Comparison of ENCODE assay signal across 8 mouse cellular contexts in the genomic region with DNA sequence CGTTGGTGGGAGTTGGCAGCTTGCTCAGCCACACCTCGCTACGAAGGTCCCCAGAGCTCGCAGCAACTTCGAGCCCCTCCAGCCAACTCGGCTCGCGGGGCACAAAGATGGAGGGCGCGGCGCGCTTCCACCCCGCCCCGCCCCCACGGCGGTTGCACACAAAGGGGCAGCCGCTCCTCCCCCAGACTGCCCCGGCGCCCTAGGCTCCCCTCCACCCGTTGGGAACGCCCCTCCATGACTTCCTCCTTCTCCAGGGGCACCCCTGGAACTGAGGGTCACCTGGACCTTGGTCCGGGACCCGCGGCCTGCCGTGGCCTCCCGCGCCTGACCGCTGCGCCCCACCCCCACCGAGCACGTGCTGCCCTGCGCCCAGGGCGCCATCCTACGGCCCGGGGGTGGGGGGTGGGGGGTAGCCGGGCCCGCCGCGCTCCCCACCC. TPM values are rescaled to one million over a fixed set of nuclear protein-coding genes. Genes with fewer than 3 reads are reported as not detected.
DNase-seq lines count a peak whose midpoint lies in the region; ATAC-seq and TF ChIP-seq lines count a peak whose summit lies in the region.

No protein-coding gene starts in this region.

- H3K36me3 ChIP-seq in heart, embryonic 10.5 days: peaks cover 4% of the 10 kb centered on the region
- 0 out of 2 replicates have a peak, but pooled peaks cover 1% of the 10 kb centered on the region for H3K36me3 ChIP-seq in embryonic facial prominence, embryonic 14.5 days (ENCODE audit: control insufficient read depth, insufficient read depth, low read length)
- no peaks in the 10 kb centered on the region for H3K36me3 ChIP-seq in intestine, embryonic 16.5 days (ENCODE audit: control insufficient read depth, insufficient read depth, low read length)
- H3K36me3 ChIP-seq in lung, postnatal 0 days (ENCODE audit: insufficient read depth, low read length): no peaks in the 10 kb centered on the region

- under 1% methylated on average over 37 of the region's 39 CpGs for WGBS in heart, embryonic 10.5 days
- WGBS in embryonic facial prominence, embryonic 14.5 days: 5% methylated on average over 7 of the region's 39 CpGs
- 2% methylated on average over 32 of the region's 39 CpGs for WGBS in intestine, embryonic 16.5 days
- under 1% methylated on average over 21 of the region's 39 CpGs for WGBS in lung, postnatal 0 days
- 8% methylated on average over 39 of the region's 39 CpGs for WGBS in olfactory bulb, adult 2 months

- H3K9me3 ChIP-seq in heart, embryonic 10.5 days: no peaks in the 10 kb centered on the region
- H3K9me3 ChIP-seq in embryonic facial prominence, embryonic 14.5 days (ENCODE audit: control insufficient read depth, low read length): no peaks in the 10 kb centered on the region
- no peaks in the 10 kb centered on the region for H3K9me3 ChIP-seq in intestine, embryonic 16.5 days (ENCODE audit: control insufficient read depth, low read length)
- no peaks in the 10 kb centered on the region for H3K9me3 ChIP-seq in lung, postnatal 0 days (ENCODE audit: low read length)

- no peaks in the 10 kb centered on the region for H3K27me3 ChIP-seq in heart, embryonic 10.5 days (ENCODE audit: insufficient read depth, poor library complexity, severe bottlenecking)
- no peaks in the 10 kb centered on the region for H3K27me3 ChIP-seq in embryonic facial prominence, embryonic 14.5 days (replicated peaks; ENCODE audit: control insufficient read depth, insufficient read depth, low read length)
- H3K27me3 ChIP-seq in intestine, embryonic 16.5 days (replicated peaks; ENCODE audit: control insufficient read depth, insufficient read depth, low read length): no peaks in the 10 kb centered on the region
- H3K27me3 ChIP-seq in lung, postnatal 0 days (replicated peaks; ENCODE audit: insufficient read depth, low read length): no peaks in the 10 kb centered on the region

- no peak for TF ChIP-seq EP300 in lung, postnatal 0 days (IDR thresholded peaks at IDR 0.05)

- peaks cover 65% of the 10 kb centered on the region for H3K4me1 ChIP-seq in heart, embryonic 10.5 days
- peaks cover 22% of the 10 kb centered on the region for H3K4me1 ChIP-seq in embryonic facial prominence, embryonic 14.5 days (ENCODE audit: control insufficient read depth, insufficient read depth, low read length)
- H3K4me1 ChIP-seq in intestine, embryonic 16.5 days (ENCODE audit: control insufficient read depth, insufficient read depth, low read length): peaks cover 28% of the 10 kb centered on the region
- H3K4me1 ChIP-seq in lung, postnatal 0 days (ENCODE audit: insufficient read depth, low read depth, low read length): peaks cover 6% of the 10 kb centered on the region; the same call in 1 of the 2 replicates
- H3K4me1 ChIP-seq in olfactory bulb, adult 2 months (ENCODE audit: control insufficient read depth, insufficient read depth, low read length): peaks cover 30% of the 10 kb centered on the region

- H3K27ac ChIP-seq in heart, embryonic 10.5 days: peak overlapping the region; percentile 99
- H3K27ac ChIP-seq in embryonic facial prominence, embryonic 14.5 days (replicated peaks; ENCODE audit: low read depth, low read length): peak overlapping the region; percentile 88
- H3K27ac ChIP-seq in intestine, embryonic 16.5 days (ENCODE audit: low read length): peak overlapping the region; percentile 96
- peak overlapping the region; percentile 92 for H3K27ac ChIP-seq in lung, postnatal 0 days (ENCODE audit: low read length)
- no peak overlapping the region for H3K27ac ChIP-seq in olfactory bulb, adult 2 months (ENCODE audit: insufficient read depth, low read depth, low read length)

- peak overlapping the region; percentile 83 for H3K9ac ChIP-seq in embryonic facial prominence, embryonic 14.5 days (ENCODE audit: low read depth, low read length)
- peak overlapping the region; percentile 92 for H3K9ac ChIP-seq in intestine, embryonic 16.5 days (ENCODE audit: low read depth, low read length)
- H3K9ac ChIP-seq in lung, postnatal 0 days (replicated peaks; ENCODE audit: low read depth): peak overlapping the region; percentile 78

- no peak for TF ChIP-seq POLR2A in olfactory bulb, adult 2 months (IDR thresholded peaks at IDR 0.05; ENCODE audit: insufficient read depth, low read depth, low read length)

- H3K4me2 ChIP-seq in embryonic facial prominence, embryonic 14.5 days (ENCODE audit: low read depth, low read length): peak overlapping the region; percentile 82
- H3K4me2 ChIP-seq in intestine, embryonic 16.5 days (ENCODE audit: low read depth, low read length): peak overlapping the region; percentile 90
- H3K4me2 ChIP-seq in lung, postnatal 0 days (replicated peaks; ENCODE audit: low read depth, low read length): peak overlapping the region; percentile 98

- intact Hi-C loops in heart, postnatal 25 days (cut with DNase I): no loop called here

- ATAC-seq in embryonic facial prominence, embryonic 14.5 days (ENCODE audit: low read depth): peak; percentile 19
- peak; percentile 49 for ATAC-seq in intestine, embryonic 16.5 days
- peak; percentile 32 for ATAC-seq in lung, postnatal 0 days

- peak; percentile 93 for DNase-seq in heart, embryonic 10.5 days (ENCODE audit: low spot score)
- no peak for DNase-seq in heart, postnatal 25 days (ENCODE audit: low spot score)
- peak; percentile 86 for DNase-seq in embryonic facial prominence, embryonic 14.5 days (ENCODE audit: low spot score)
- peak; percentile 72 for DNase-seq in lung, postnatal 0 days (ENCODE audit: low spot score)
- DNase-seq in layer of hippocampus, adult 8-10 months (ENCODE audit: low spot score in 2 of 2): no peak
- no peak for DNase-seq in frontal cortex, postnatal 36 days (ENCODE audit: low spot score in 2 of 2)

- no peak for TF ChIP-seq CTCF in lung, postnatal 0 days (IDR thresholded peaks at IDR 0.05)
- TF ChIP-seq CTCF in olfactory bulb, adult 2 months (IDR thresholded peaks at IDR 0.05; ENCODE audit: insufficient read depth, low read depth, low read length): no peak

- H3K4me3 ChIP-seq in heart, embryonic 10.5 days: peak overlapping the region; percentile 97
- peak overlapping the region; percentile 80 for H3K4me3 ChIP-seq in embryonic facial prominence, embryonic 14.5 days (ENCODE audit: low read depth, low read length)
- H3K4me3 ChIP-seq in intestine, embryonic 16.5 days (ENCODE audit: low read length): peak overlapping the region; percentile 83
- H3K4me3 ChIP-seq in lung, postnatal 0 days (ENCODE audit: low read depth, low read length): peak overlapping the region; percentile 76
- peak overlapping the region; percentile 5 for H3K4me3 ChIP-seq in olfactory bulb, adult 2 months (ENCODE audit: insufficient read depth, low read depth, low read length)

RNA-seq across cellular contexts. Expression of gene Hmga1, which starts 1.2 kb away (rescaled TPM):
- polyA plus RNA-seq in heart, embryonic 10.5 days (2016; fragmentation: Nextera tagmentation; extraction: Ambion mirVana): 438 and 609 TPM in 2 replicates
- 10 to 100 TPM; 35.2 to 42.0 TPM for total RNA-seq in heart, postnatal 25 days (2021)
- 142 and 170 TPM in 2 replicates for polyA plus RNA-seq in embryonic facial prominence, embryonic 14.5 days (2014; fragmentation: Nextera tagmentation; extraction: Ambion mirVana)
- polyA plus RNA-seq in intestine, embryonic 16.5 days (2015; fragmentation: Nextera tagmentation; extraction: Ambion mirVana): 286 and 319 TPM in 2 replicates
- 41.2 and 50.6 TPM in 2 replicates for polyA plus RNA-seq in lung, postnatal 0 days (2015; fragmentation: Nextera tagmentation; extraction: Ambion mirVana)
- polyA plus RNA-seq in olfactory bulb, adult 2 months (2012; ENCODE audit: insufficient read depth, insufficient read length, low replicate concordance, missing spikeins): not detected in 2 replicates
- 10 to 100 TPM; 30.4 to 39.8 (median 36.1) TPM for total RNA-seq in layer of hippocampus, adult 8-10 months (2022)

RNA-seq across cellular contexts. Expression of gene AI413582, which starts 10.5 kb away (rescaled TPM):
- 19.7 and 21.0 TPM in 2 replicates for polyA plus RNA-seq in heart, embryonic 10.5 days (2016; fragmentation: Nextera tagmentation; extraction: Ambion mirVana)
- total RNA-seq in heart, postnatal 25 days (2021): 1 to 10 TPM; 7.3 to 7.7 TPM
- 28.8 and 29.3 TPM in 2 replicates for polyA plus RNA-seq in embryonic facial prominence, embryonic 14.5 days (2014; fragmentation: Nextera tagmentation; extraction: Ambion mirVana)
- 39.7 and 46.7 TPM in 2 replicates for polyA plus RNA-seq in intestine, embryonic 16.5 days (2015; fragmentation: Nextera tagmentation; extraction: Ambion mirVana)
- polyA plus RNA-seq in lung, postnatal 0 days (2015; fragmentation: Nextera tagmentation; extraction: Ambion mirVana): 30.8 and 38.6 TPM in 2 replicates
- polyA plus RNA-seq in olfactory bulb, adult 2 months (2012; ENCODE audit: insufficient read depth, insufficient read length, low replicate concordance, missing spikeins): not detected in 2 replicates
- total RNA-seq in layer of hippocampus, adult 8-10 months (2022): 10 to 100 TPM; 61.9 to 71.6 (median 65.0) TPM

RNA-seq across cellular contexts. Expression of gene Grm4, which starts 33.9 kb away (rescaled TPM):
- 0.02 and 0.34 TPM in 2 replicates for polyA plus RNA-seq in heart, embryonic 10.5 days (2016; fragmentation: Nextera tagmentation; extraction: Ambion mirVana)
- under 1 TPM; 0.11 to 0.44 TPM for total RNA-seq in heart, postnatal 25 days (2021)
- polyA plus RNA-seq in embryonic facial prominence, embryonic 14.5 days (2014; fragmentation: Nextera tagmentation; extraction: Ambion mirVana): 0.97 and 1.2 TPM in 2 replicates
- polyA plus RNA-seq in intestine, embryonic 16.5 days (2015; fragmentation: Nextera tagmentation; extraction: Ambion mirVana): 0.40 and 0.44 TPM in 2 replicates
- not detected in 2 replicates for polyA plus RNA-seq in lung, postnatal 0 days (2015; fragmentation: Nextera tagmentation; extraction: Ambion mirVana)
- not detected in 2 replicates for polyA plus RNA-seq in olfactory bulb, adult 2 months (2012; ENCODE audit: insufficient read depth, insufficient read length, low replicate concordance, missing spikeins)
- total RNA-seq in layer of hippocampus, adult 8-10 months (2022): 10 to 100 TPM in 3 of 4 experiments, 1 to 10 TPM in 1; 9.9 to 13.0 (median 12.6) TPM

Comparison
In these comparisons a context has a peak if more than half of its experiments do, and no peak if none do; other contexts are left out.
1. DNase-seq: peak in heart, embryonic 10.5 days (single experiment), embryonic facial prominence, embryonic 14.5 days (single experiment) and lung, postnatal 0 days (single experiment); none in heart, postnatal 25 days (single experiment), layer of hippocampus, adult 8-10 months (0 of 2) and frontal cortex, postnatal 36 days (0 of 2).
2. H3K4me3 ChIP-seq: peak in every context shown above with its lines; median percentile 97 in heart, embryonic 10.5 days; 83 in intestine, embryonic 16.5 days; 80 in embryonic facial prominence, embryonic 14.5 days; 76 in lung, postnatal 0 days; 5 in olfactory bulb, adult 2 months.
3. RNA of gene AI413582, which starts 10.5 kb away (polyA plus RNA-seq): 39.7 to 46.7 TPM in intestine, embryonic 16.5 days, 30.8 to 38.6 TPM in lung, postnatal 0 days, 28.8 to 29.3 TPM in embryonic facial prominence, embryonic 14.5 days and 19.7 to 21.0 TPM in heart, embryonic 10.5 days; not detected in olfactory bulb, adult 2 months; every median in the first group is over 10 times any median in the second.
4. Peak in every context shown above with its lines, with median percentiles within 50 percentile points of each other: ATAC-seq, H3K4me2 ChIP-seq and H3K9ac ChIP-seq.